Mouse (Mus musculus) lung, embryonic 14.5 days (tissue): ENCODE measurements around the gene Frmd4b. TPM values are rescaled to one million over a fixed set of nuclear protein-coding genes. Genes with fewer than 3 reads are reported as not detected.

Source experiments
- ATAC-seq: fragments of 200-750 bp; cut with Nextera tagmentation; 2 replicates; pipeline ENCODE4 v1.8.0; 2017; ENCODE audit warnings: mild to moderate bottlenecking, moderate TSS enrichment, moderate library complexity; ENCODE audit not compliant: insufficient read depth
- DNase-seq: peaks from one replicate; pipeline ENCODE4 v3.0.0-alpha.2; 2015
- H3K27ac ChIP-seq: fragments of 300-500 bp; sonication (generic); 2 replicates; pipeline ENCODE4 v1.5.1; 2014; ENCODE audit warnings: low read depth, mild to moderate bottlenecking, moderate library complexity
- H3K27me3 ChIP-seq: fragments of 300-500 bp; sonication (generic); 2 replicates; pipeline ENCODE4 v1.6.1; 2014; ENCODE audit warnings: low read length, control low read depth; ENCODE audit not compliant: insufficient read depth
- H3K36me3 ChIP-seq: fragments of 300-500 bp; sonication (generic); 2 replicates; pipeline ENCODE4 v1.6.1; 2014; ENCODE audit warnings: control low read depth; ENCODE audit not compliant: insufficient read depth
- H3K4me1 ChIP-seq: fragments of 300-500 bp; sonication (generic); 2 replicates; pipeline ENCODE4 v1.6.1; 2014; ENCODE audit warnings: antibody characterized with exemption, control low read depth; ENCODE audit not compliant: insufficient read depth
- H3K4me2 ChIP-seq: fragments of 300-500 bp; sonication (generic); 2 replicates; pipeline ENCODE4 v1.6.1; 2014; ENCODE audit warnings: mild to moderate bottlenecking
- H3K4me3 ChIP-seq: fragments of 300-500 bp; sonication (generic); 2 replicates; pipeline ENCODE4 v1.5.1; 2014; ENCODE audit warnings: low read depth, low read length
- H3K9ac ChIP-seq: fragments of 300-500 bp; sonication (generic); 2 replicates; pipeline ENCODE4 v1.6.1; 2014
- H3K9me3 ChIP-seq: fragments of 300-500 bp; sonication (generic); 2 replicates; pipeline ENCODE4 v1.6.1; 2016; ENCODE audit warnings: low read depth, low read length, control low read depth
- CTCF ChIP-seq: IDR thresholded peaks from 2 replicates; pipeline ENCODE4 v1.5.1; 2016; ENCODE audit warnings: antibody characterized with exemption, low read depth
- WGBS: fragments of 180-500 bp; shearing (Covaris S2); extraction: QIAGEN DNeasy Blood & Tissue Kit; methylation state at CpG from one replicate; pipeline ENCODE4 v1.1.7; 2014; 5-methylcytosine and 5-hydroxymethylcytosine counted together
- polyA plus RNA-seq: library from polyadenylated mRNA; unstranded; fragments of >200 nt; fragmentation: Nextera tagmentation; extraction: Ambion mirVana; gene quantifications from 2 replicates; pipeline ENCODE4 v1.2.1, GENCODE M21; 2014

Frmd4b gene
- polyA plus RNA-seq, 1 experiment from 2014 or later: 20.8 TPM

DNA sequence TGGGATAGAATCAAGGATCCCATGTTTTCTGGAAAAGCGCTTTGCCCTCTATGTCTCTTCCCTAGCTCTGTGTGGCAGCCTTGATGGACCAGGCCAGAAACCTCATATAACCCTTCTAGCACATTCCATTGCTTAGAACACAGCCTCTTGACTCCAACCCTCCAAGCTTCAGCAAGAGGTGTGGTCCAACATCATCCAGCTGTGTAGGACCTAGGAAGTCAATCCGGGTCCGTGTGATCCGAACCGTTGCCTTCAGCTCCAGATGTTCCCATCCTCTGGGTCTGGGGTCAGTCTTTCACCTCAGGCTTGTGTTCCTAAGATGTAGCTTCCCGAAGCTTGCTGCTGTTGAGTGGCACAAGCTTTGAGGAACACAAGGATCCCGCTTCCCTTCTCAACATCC is 22.8 kb downstream of the Frmd4b start:
- Histone ChIP-seq H3K27me3 (no peaks in the 10 kb centered on the region), H3K4me2 (no peak overlapping the region), H3K36me3 (no peaks in the 10 kb centered on the region), H3K4me3 (no peak overlapping the region), H3K27ac (no peak overlapping the region), H3K4me1 (peaks cover 2% of the 10 kb centered on the region; the same call in 1 of the 2 replicates), H3K9ac (no peak overlapping the region), H3K9me3 (no peaks in the 10 kb centered on the region)
- DNase-seq: peak; percentile 56
- 77% methylated on average over 7 of the region's 7 CpGs for WGBS
- TF ChIP-seq CTCF: no peak
- ATAC-seq: peak; percentile 31; the same call in 1 of the 2 replicates

- no peak for TF ChIP-seq CTCF
- Histone ChIP-seq H3K4me1 (peaks cover 2% of the 10 kb centered on the region; the same call in 1 of the 2 replicates), H3K9ac (no peak overlapping the region), H3K4me3 (no peak overlapping the region), H3K27me3 (no peaks in the 10 kb centered on the region), H3K9me3 (no peaks in the 10 kb centered on the region), H3K27ac (no peak overlapping the region), H3K4me2 (no peak overlapping the region), H3K36me3 (no peaks in the 10 kb centered on the region)
- 77% methylated on average over 5 of the region's 5 CpGs for WGBS
- DNase-seq: no peak
- no peak for ATAC-seq
These were observed 27.1 kb downstream of the Frmd4b start for GRCm38 (mm10) chr6:97590230-97590629.

- H3K4me2 ChIP-seq: no peak overlapping the region
- no peak overlapping the region for H3K9ac ChIP-seq
- no peak for DNase-seq
- no peak for TF ChIP-seq CTCF
- no peaks in the 10 kb centered on the region for H3K9me3 ChIP-seq
- ATAC-seq: no peak
- no peaks in the 10 kb centered on the region for H3K36me3 ChIP-seq
- no peaks in the 10 kb centered on the region for H3K27me3 ChIP-seq
- WGBS: 82% methylated on average over 3 of the region's 3 CpGs
- H3K4me1 ChIP-seq: 0 out of 2 replicates have a peak, but pooled peaks cover 2% of the 10 kb centered on the region
- H3K4me3 ChIP-seq: no peak overlapping the region
- no peak overlapping the region for H3K27ac ChIP-seq
These were observed 27.8 kb downstream of the Frmd4b start for GRCm38 (mm10) chr6:97589581-97589980.

DNA sequence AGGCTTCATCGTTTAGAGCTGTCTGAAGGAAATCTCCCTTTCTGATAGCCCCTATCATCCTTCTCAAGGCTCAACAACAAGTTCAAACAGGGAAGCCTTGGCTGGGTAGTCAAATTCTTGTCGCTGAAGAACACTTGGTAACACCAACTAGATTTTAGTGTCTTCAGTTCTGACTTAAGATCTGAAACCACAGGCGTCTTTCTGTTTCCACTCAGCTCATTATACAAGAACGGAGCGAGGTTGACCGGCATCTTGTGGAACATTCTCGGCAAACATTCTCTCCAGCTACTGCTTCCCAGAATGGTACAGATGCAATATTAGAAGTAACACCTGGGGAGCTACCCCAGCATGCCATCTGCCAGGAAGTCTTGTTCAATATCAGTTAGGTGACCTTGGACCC is 28.3 kb downstream of the Frmd4b start:
- ATAC-seq: no peak
- no peaks in the 10 kb centered on the region for H3K36me3 ChIP-seq
- 81% methylated on average over 7 of the region's 7 CpGs for WGBS
- H3K4me1 ChIP-seq: no peaks in the 10 kb centered on the region
- no peak for DNase-seq
- H3K4me3 ChIP-seq: no peak overlapping the region
- no peaks in the 10 kb centered on the region for H3K9me3 ChIP-seq
- TF ChIP-seq CTCF: no peak
- H3K27me3 ChIP-seq: no peaks in the 10 kb centered on the region
- H3K27ac ChIP-seq: no peak overlapping the region
- H3K4me2 ChIP-seq: no peak overlapping the region
- H3K9ac ChIP-seq: no peak overlapping the region

DNA sequence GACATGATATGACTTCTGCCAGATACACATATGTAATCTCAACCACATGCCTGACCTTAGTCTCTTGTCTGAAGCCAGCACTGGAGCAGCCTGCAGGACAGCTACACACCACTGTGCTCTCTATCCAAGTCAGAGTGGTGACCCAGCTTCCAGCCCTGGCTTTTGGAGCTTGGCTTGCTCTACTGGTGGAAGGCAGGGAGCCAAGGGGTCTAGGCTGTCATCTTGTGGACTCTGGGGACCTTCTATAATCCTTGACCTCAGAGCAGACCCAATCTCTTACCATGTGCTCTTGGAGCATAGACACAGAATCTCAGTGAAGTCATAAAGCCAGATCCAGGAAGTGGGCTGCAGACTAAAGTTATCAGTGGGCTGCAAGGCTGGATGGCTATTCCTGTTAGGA is 30.7 kb downstream of the Frmd4b start:
- ATAC-seq (no peak), DNase-seq (no peak)
- TF ChIP-seq CTCF: no peak
- H3K27ac ChIP-seq: no peak overlapping the region
- H3K4me3 ChIP-seq: no peak overlapping the region
- H3K4me1 ChIP-seq: peaks cover 6% of the 10 kb centered on the region; the same call in 1 of the 2 replicates
- H3K27me3 ChIP-seq: no peaks in the 10 kb centered on the region
- no peaks in the 10 kb centered on the region for H3K36me3 ChIP-seq
- H3K9ac ChIP-seq: no peak overlapping the region
- H3K9me3 ChIP-seq: no peaks in the 10 kb centered on the region
- no peak overlapping the region for H3K4me2 ChIP-seq

DNA sequence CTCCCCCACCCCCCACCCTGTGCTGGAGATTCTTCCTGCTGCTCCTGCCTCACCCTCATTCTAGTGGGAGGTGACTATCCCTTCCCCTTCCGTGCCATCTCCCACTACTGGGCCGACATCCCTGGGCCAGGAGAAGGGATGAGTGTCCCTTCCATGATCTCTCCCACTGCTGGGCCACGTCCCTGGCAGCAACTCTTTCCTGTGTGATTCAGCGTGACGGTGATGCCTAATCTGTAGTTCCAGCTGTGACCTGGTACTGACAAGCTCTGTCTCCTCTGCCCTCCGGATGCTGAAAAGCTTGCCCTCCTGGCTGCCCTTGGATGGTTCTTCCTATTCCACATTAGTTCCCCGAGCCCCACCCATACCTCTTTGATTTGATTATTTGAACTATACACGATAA is 31.3 kb downstream of the Frmd4b start:
- H3K4me2 ChIP-seq: no peak overlapping the region
- DNase-seq (no peak), ATAC-seq (no peak)
- no peak overlapping the region for H3K9ac ChIP-seq
- H3K27me3 ChIP-seq: no peaks in the 10 kb centered on the region
- H3K27ac ChIP-seq: no peak overlapping the region
- H3K9me3 ChIP-seq: no peaks in the 10 kb centered on the region
- no peaks in the 10 kb centered on the region for H3K36me3 ChIP-seq
- H3K4me1 ChIP-seq: peaks cover 10% of the 10 kb centered on the region; the same call in 1 of the 2 replicates
- no peak overlapping the region for H3K4me3 ChIP-seq
- WGBS: 55% methylated on average over 8 of the region's 8 CpGs
- TF ChIP-seq CTCF: no peak

DNA sequence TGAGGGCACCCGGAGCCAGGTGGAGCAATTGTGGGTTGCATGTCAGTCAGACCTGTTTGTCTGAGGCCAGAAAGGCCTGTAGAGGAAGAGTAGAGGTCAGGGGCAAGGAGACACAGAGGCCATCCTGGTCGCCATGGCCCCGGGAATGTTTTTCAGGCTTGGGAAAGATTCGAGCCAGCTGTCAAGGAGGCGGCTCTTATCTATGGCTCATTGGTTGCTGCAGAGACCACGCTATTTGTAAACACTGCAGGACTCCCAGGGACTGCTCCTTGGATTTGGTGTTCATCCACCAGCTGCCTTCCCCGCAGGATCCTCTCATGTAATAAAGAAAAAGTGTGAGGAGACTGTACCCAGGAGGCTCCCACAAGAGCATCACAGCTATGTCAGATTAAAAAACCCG is 34.6 kb downstream of the Frmd4b start:
- no peak for TF ChIP-seq CTCF
- H3K27ac ChIP-seq: no peak overlapping the region
- ATAC-seq (peak; percentile 74; the same call in 1 of the 2 replicates), DNase-seq (peak; percentile 69)
- no peaks in the 10 kb centered on the region for H3K27me3 ChIP-seq
- 26% methylated on average over 8 of the region's 8 CpGs for WGBS
- no peaks in the 10 kb centered on the region for H3K9me3 ChIP-seq
- no peaks in the 10 kb centered on the region for H3K36me3 ChIP-seq
- H3K9ac ChIP-seq: no peak overlapping the region
- no peak overlapping the region for H3K4me3 ChIP-seq
- peaks cover 14% of the 10 kb centered on the region; the same call in 1 of the 2 replicates for H3K4me1 ChIP-seq
- H3K4me2 ChIP-seq: no peak overlapping the region

- no peak for DNase-seq
These were observed 35.4 kb downstream of the Frmd4b start for GRCm38 (mm10) chr6:97581941-97582340.

More at GRCm38 (mm10) chr6:97581941-97582340, 35.4 kb downstream of the Frmd4b start:
- 74% methylated on average over 7 of the region's 7 CpGs for WGBS
- no peak for TF ChIP-seq CTCF
- no peak overlapping the region for H3K4me2 ChIP-seq
- peaks cover 14% of the 10 kb centered on the region; the same call in 1 of the 2 replicates for H3K4me1 ChIP-seq
- H3K9me3 ChIP-seq: no peaks in the 10 kb centered on the region
- no peak overlapping the region for H3K27ac ChIP-seq
- no peak for ATAC-seq
- no peak overlapping the region for H3K4me3 ChIP-seq
- no peak overlapping the region for H3K9ac ChIP-seq
- H3K27me3 ChIP-seq: no peaks in the 10 kb centered on the region
- H3K36me3 ChIP-seq: no peaks in the 10 kb centered on the region
